Mouse (Mus musculus) CH12.LX (cell line): Measurements from ENCODE around the gene Trdmt1. TPM values are rescaled to one million over a fixed set of nuclear protein-coding genes. Genes with fewer than 3 reads are reported as not detected.

Experiments used
- DNase-seq: peaks from one replicate; pipeline ENCODE4 v3.0.0-alpha.2; 2013; ENCODE audit errors: extremely low read depth
- H3K27ac ChIP-seq: 2 replicates; pipeline ENCODE4 v1.5.1; 2012; ENCODE audit warnings: low read depth, mild to moderate bottlenecking, control low read depth, moderate library complexity; ENCODE audit not compliant: insufficient read depth
- H3K27me3 ChIP-seq: replicated peaks from 2 replicates; pipeline ENCODE3; 2012; ENCODE audit warnings: inconsistent platforms
- H3K36me3 ChIP-seq, 2 experiments: replicated peaks in 1 of 2; 2 replicates each; pipeline versions ENCODE3 to v1.6.1; 2012; ENCODE audit warnings: inconsistent platforms in 1 of 2, low read length in 1 of 2, mild to moderate bottlenecking in 1 of 2, mixed read lengths in 1 of 2, moderate library complexity in 1 of 2; ENCODE audit not compliant: control insufficient read depth in 1 of 2, insufficient read depth in 1 of 2
- H3K4me1 ChIP-seq, 2 experiments: 2 replicates each; pipeline ENCODE4 v1.6.1; 2012; ENCODE audit warnings: inconsistent platforms in 1 of 2, moderate library complexity in 1 of 2; ENCODE audit not compliant: insufficient read depth in 2 of 2, control insufficient read depth in 1 of 2
- H3K4me2 ChIP-seq: 2 replicates; pipeline ENCODE4 v1.6.1; 2012; ENCODE audit warnings: low read depth, mild to moderate bottlenecking, control low read depth; ENCODE audit not compliant: poor library complexity, insufficient read depth, severe bottlenecking
- H3K4me3 ChIP-seq, 3 experiments: fragments of 150-350 bp in 1 of 3; sonication (generic) in 1 of 3; replicated peaks in 1 of 3; 2 replicates each; pipeline versions ENCODE3 to v1.5.1; 2011 to 2012; ENCODE audit warnings: low read depth in 2 of 3, low read length in 2 of 3, mild to moderate bottlenecking in 2 of 3, moderate library complexity in 2 of 3, control low read depth in 1 of 3, improper control_type of control experiment in 1 of 3, inconsistent platforms in 1 of 3, mixed read lengths in 1 of 3; ENCODE audit not compliant: poor library complexity in 1 of 3
- H3K79me2 ChIP-seq: replicated peaks from 2 replicates; pipeline ENCODE4 v1.6.1; 2012; ENCODE audit warnings: mild to moderate bottlenecking, moderate library complexity; ENCODE audit not compliant: control insufficient read depth, poor library complexity, insufficient read depth, severe bottlenecking; ENCODE audit errors: extremely low read depth
- H3K9ac ChIP-seq: 2 replicates; pipeline ENCODE4 v1.6.1; 2012; ENCODE audit warnings: low read depth, mild to moderate bottlenecking, control low read depth, moderate library complexity; ENCODE audit not compliant: insufficient read depth
- H3K9me3 ChIP-seq: replicated peaks from 2 replicates; pipeline ENCODE3; 2012; ENCODE audit warnings: low read length, inconsistent platforms, mixed read lengths
- BHLHE40 ChIP-seq: IDR thresholded peaks from 2 replicates; pipeline ENCODE4 v1.6.1; 2011; ENCODE audit warnings: mild to moderate bottlenecking, low read depth, low read length, improper control_type of control experiment
- CHD2 ChIP-seq: IDR thresholded peaks from 2 replicates; pipeline ENCODE4 v1.6.1; 2011; ENCODE audit warnings: low read length, improper control_type of control experiment
- CTCF ChIP-seq, 2 experiments: IDR thresholded peaks in 1 of 2; conservative IDR thresholded peaks in 1 of 2; 2 replicates each; pipeline ENCODE4 v1.5.1; 2011 to 2012; ENCODE audit warnings: low read depth in 2 of 2, low read length in 2 of 2, improper control_type of control experiment in 1 of 2, inconsistent platforms in 1 of 2, mild to moderate bottlenecking in 1 of 2, moderate library complexity in 1 of 2
- E2F4 ChIP-seq: IDR thresholded peaks from 2 replicates; pipeline ENCODE4 v1.6.1; 2011; ENCODE audit warnings: low read depth, low read length, improper control_type of control experiment; ENCODE audit not compliant: insufficient replicate concordance
- ELF1 ChIP-seq: IDR thresholded peaks from 2 replicates; pipeline ENCODE4 v1.6.1; 2014; ENCODE audit warnings: low read depth, mild to moderate bottlenecking, inconsistent platforms, low read length, improper control_type of control experiment
- ETS1 ChIP-seq: conservative IDR thresholded peaks from 2 replicates; pipeline ENCODE4 v1.6.1; 2012; ENCODE audit warnings: low read depth, mild to moderate bottlenecking, inconsistent platforms, low read length, improper control_type of control experiment, moderate library complexity
- HCFC1 ChIP-seq: IDR thresholded peaks from 2 replicates; pipeline ENCODE4 v1.6.1; 2012; ENCODE audit warnings: low read depth, mild to moderate bottlenecking, inconsistent platforms, low read length, improper control_type of control experiment
- IRF4 ChIP-seq: IDR thresholded peaks from 2 replicates; pipeline ENCODE4 v1.6.1; 2014; ENCODE audit warnings: low read depth, mild to moderate bottlenecking, inconsistent platforms, low read length, improper control_type of control experiment
- JUND ChIP-seq: conservative IDR thresholded peaks from 2 replicates; pipeline ENCODE4 v1.6.1; 2011; ENCODE audit warnings: low read depth, low read length, improper control_type of control experiment
- MAX ChIP-seq: IDR thresholded peaks from 2 replicates; pipeline ENCODE4 v1.6.1; 2011; ENCODE audit warnings: low read length, improper control_type of control experiment
- MAZ ChIP-seq: IDR thresholded peaks from 2 replicates; pipeline ENCODE4 v1.6.1; 2012; ENCODE audit warnings: low read depth, mild to moderate bottlenecking, inconsistent platforms, low read length, improper control_type of control experiment, moderate library complexity
- MEF2A ChIP-seq: IDR thresholded peaks from 2 replicates; pipeline ENCODE4 v1.6.1; 2014; ENCODE audit warnings: low read depth, mild to moderate bottlenecking, inconsistent platforms, low read length, improper control_type of control experiment, borderline replicate concordance
- NELFE ChIP-seq: IDR thresholded peaks from 2 replicates; pipeline ENCODE4 v1.6.1; 2011; ENCODE audit warnings: low read depth, low read length, improper control_type of control experiment
- PAX5 ChIP-seq: IDR thresholded peaks from 2 replicates; pipeline ENCODE4 v1.6.1; 2012; ENCODE audit warnings: low read length, inconsistent platforms, mixed read lengths
- SIN3A ChIP-seq: IDR thresholded peaks from 2 replicates; pipeline ENCODE4 v1.6.1; 2012; ENCODE audit warnings: low read length, improper control_type of control experiment, inconsistent platforms
- UBTF ChIP-seq: IDR thresholded peaks from 2 replicates; pipeline ENCODE4 v1.6.1; 2012; ENCODE audit warnings: low read depth, mild to moderate bottlenecking, inconsistent platforms, low read length, improper control_type of control experiment, moderate library complexity
- USF2 ChIP-seq: conservative IDR thresholded peaks from 2 replicates; pipeline ENCODE4 v1.6.1; 2011; ENCODE audit warnings: low read depth, low read length, improper control_type of control experiment
- ZC3H11A ChIP-seq: IDR thresholded peaks from 2 replicates; pipeline ENCODE4 v1.6.1; 2012; ENCODE audit warnings: low read depth, mild to moderate bottlenecking, inconsistent platforms, low read length, improper control_type of control experiment
- ZKSCAN1 ChIP-seq: IDR thresholded peaks from 2 replicates; pipeline ENCODE4 v1.6.1; 2012; ENCODE audit warnings: low read depth, inconsistent platforms, low read length, improper control_type of control experiment, borderline replicate concordance
- ZMIZ1 ChIP-seq: IDR thresholded peaks from 2 replicates; pipeline ENCODE4 v1.6.1; 2012; ENCODE audit warnings: low read depth, mild to moderate bottlenecking, inconsistent platforms, low read length, improper control_type of control experiment
- ZNF384 ChIP-seq: IDR thresholded peaks from 2 replicates; pipeline ENCODE4 v1.6.1; 2012; ENCODE audit warnings: low read depth, low read length, improper control_type of control experiment, inconsistent platforms
- dilution Hi-C: fragments of 300-500 bp; cut with MboI; formaldehyde crosslinking; loops from 2 replicates; pipeline ENCODE4 v1.14.3; 2020; ENCODE audit warnings: low sequenced_read_pairs; ENCODE audit not compliant: extremely low pct_unique_long_range_greater_than_20kb, extremely low pct_ligation_motif_present
- in situ Hi-C: fragments of 300-500 bp; cut with MboI; formaldehyde crosslinking; loops from 3 replicates; pipeline ENCODE4 v1.14.3; 2019; ENCODE audit warnings: low sequenced_read_pairs, low pct_ligation_motif_present, low pct_unique_long_range_greater_than_20kb, mixed read lengths
- polyA plus RNA-seq: library from polyadenylated mRNA; unstranded; fragments of >175 nt; gene quantifications from 2 replicates; pipeline ENCODE4 v1.2.1, GENCODE M21; 2012; ENCODE audit warnings: low read depth; ENCODE audit not compliant: insufficient read length
- total RNA-seq, 2 experiments: library from RNA; depleted of rRNA; stranded (reverse); fragments of 300-350 nt in 1 of 2; fragments of >200 nt in 1 of 2; gene quantifications; 2 replicates each; pipeline ENCODE4 v1.2.3; 2012 to 2014

Gene Trdmt1
- total and polyA plus RNA-seq, 3 experiments = 8.8 to 29.8 (median 11.2) TPM

DNA sequence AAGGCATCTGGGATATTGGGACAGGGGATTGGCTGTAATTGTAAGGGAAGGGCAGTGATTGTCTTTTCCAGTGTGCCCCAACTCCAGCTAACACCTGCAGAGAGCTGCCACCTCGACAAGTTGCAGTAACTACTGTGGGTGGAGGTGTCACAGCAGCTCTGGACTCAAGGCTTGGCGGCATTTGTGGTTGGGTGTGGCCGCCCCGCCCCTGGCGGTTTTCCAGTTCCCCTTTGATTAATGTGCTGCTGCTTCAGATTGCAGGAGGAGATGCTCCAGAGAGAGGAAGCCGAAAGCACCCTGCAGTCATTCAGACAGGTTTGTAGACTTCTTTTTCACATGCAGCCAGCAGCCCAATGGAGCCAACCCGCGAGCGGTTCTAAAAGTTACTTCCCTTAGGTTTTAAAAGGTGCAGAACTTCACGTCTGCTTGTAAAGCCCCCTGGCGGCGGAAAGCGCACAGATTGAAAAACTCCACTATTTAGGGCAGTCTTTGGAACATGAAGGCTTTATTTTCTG, 30.9 kb upstream of the Trdmt1 start (continued):
- TF ChIP-seq UBTF = peak; percentile 36; the same call in 1 of the 2 replicates
- TF ChIP-seq ETS1 = no peak; the same call in 1 of the 2 replicates
- TF ChIP-seq ZNF384 = no peak
- TF ChIP-seq ZC3H11A = no peak
- TF ChIP-seq CTCF (conservative IDR thresholded peaks at IDR 0.05 in 1 of 2, IDR thresholded peaks at IDR 0.05 in 1 of 2; ENCODE audit: low read depth in 2 of 2, low read length in 2 of 2) = peak; percentile 48 to 77; a peak in 3 of 4 replicates
- no peak; the same call in 1 of the 2 replicates for TF ChIP-seq MEF2A
- no peak for TF ChIP-seq BHLHE40

DNA sequence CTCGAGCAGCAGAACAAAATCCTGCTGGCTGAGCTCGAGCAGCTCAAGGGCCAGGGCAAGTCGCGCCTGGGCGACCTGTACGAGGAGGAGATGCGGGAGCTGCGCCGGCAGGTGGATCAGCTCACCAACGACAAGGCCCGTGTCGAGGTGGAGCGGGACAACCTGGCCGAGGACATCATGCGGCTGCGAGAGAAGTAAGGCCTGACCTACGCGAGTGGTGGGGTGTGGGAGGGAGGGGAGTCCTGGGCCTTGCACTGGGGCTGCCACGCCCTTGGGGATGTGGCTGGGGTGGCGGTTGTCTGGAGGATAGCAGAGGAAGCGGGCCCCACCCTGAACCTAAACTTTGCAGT, 30.3 kb upstream of the Trdmt1 start:
- peaks cover 11 to 26% of the 10 kb centered on the region in 2 experiments for H3K36me3 ChIP-seq
- H3K9me3 ChIP-seq = no peaks in the 10 kb centered on the region
- peak; percentile 47 for DNase-seq
- H3K4me1 ChIP-seq = peaks cover 8 to 38% of the 10 kb centered on the region in 2 experiments
- peak overlapping the region; percentile 68 to 73 (median 69) for H3K4me3 ChIP-seq
- in situ Hi-C loops = loop anchor here (10.0 kb wide), 2 partner anchors 170 to 200 kb away; no protein-coding TSS in a partner anchor
- dilution Hi-C loops = no loop called here
- H3K27ac ChIP-seq = peak overlapping the region; percentile 88
- TF ChIP-seq PAX5 = no peak
- TF ChIP-seq E2F4 = no peak
- no peak for TF ChIP-seq CTCF (conservative IDR thresholded peaks at IDR 0.05 in 1 of 2, IDR thresholded peaks at IDR 0.05 in 1 of 2; ENCODE audit: low read depth in 2 of 2, low read length in 2 of 2)
- no peak for TF ChIP-seq ELF1
- TF ChIP-seq ZC3H11A = no peak
- no peak for TF ChIP-seq ETS1
- no peak for TF ChIP-seq ZKSCAN1
- TF ChIP-seq USF2 = no peak
- TF ChIP-seq CHD2 = no peak
- TF ChIP-seq NELFE = no peak
- 0 out of 2 replicates have a peak, but pooled peaks have one; percentile 1 for TF ChIP-seq UBTF
- no peak for TF ChIP-seq JUND
- no peak for TF ChIP-seq HCFC1
- TF ChIP-seq MAX = peak; percentile 51; the same call in 1 of the 2 replicates
- TF ChIP-seq SIN3A = no peak; the same call in 1 of the 2 replicates
- no peak for TF ChIP-seq IRF4
- no peak for TF ChIP-seq MAZ
- TF ChIP-seq ZMIZ1 = no peak
- peak overlapping the region; percentile 98 for H3K4me2 ChIP-seq
- peak overlapping the region; percentile 8; the same call in 1 of the 2 replicates for H3K9ac ChIP-seq
- H3K79me2 ChIP-seq = no peaks in the 10 kb centered on the region
- no peaks in the 10 kb centered on the region for H3K27me3 ChIP-seq
